Mouse (Mus musculus) embryonic fibroblast, embryonic 13.5 days (primary cell): ENCODE data around the gene Gba. TPM values are rescaled to one million over a fixed set of nuclear protein-coding genes. Genes with fewer than 3 reads are reported as not detected.

Experiments used
- H3K27ac ChIP-seq: 2 replicates; pipeline ENCODE4 v1.5.1; 2012; ENCODE audit warnings: low read length, control low read depth, inconsistent platforms; ENCODE audit not compliant: insufficient read depth
- H3K4me1 ChIP-seq: 2 replicates; pipeline ENCODE4 v1.6.1; 2011; ENCODE audit warnings: low read length; ENCODE audit not compliant: control insufficient read depth, insufficient read depth
- H3K4me3 ChIP-seq: 2 replicates; pipeline ENCODE4 v1.5.1; 2011; ENCODE audit warnings: mild to moderate bottlenecking, control low read depth, low read length; ENCODE audit not compliant: insufficient read depth
- CTCF ChIP-seq: IDR thresholded peaks from 2 replicates; pipeline ENCODE4 v1.5.1; 2011; ENCODE audit warnings: mild to moderate bottlenecking, control low read depth, low read length, moderate library complexity, borderline replicate concordance; ENCODE audit not compliant: insufficient read depth
- POLR2A ChIP-seq: IDR thresholded peaks from 2 replicates; pipeline ENCODE4 v1.6.1; 2011; ENCODE audit warnings: low read depth, mild to moderate bottlenecking, control low read depth, low read length, moderate library complexity
- polyA plus RNA-seq: library from polyadenylated mRNA; stranded (reverse); fragments of >200 nt; gene quantifications from 2 replicates; pipeline ENCODE4 v1.2.4, GENCODE M21; 2011; ENCODE audit warnings: low read depth; ENCODE audit not compliant: missing spikeins, insufficient read length

Gene Gba
- polyA plus RNA-seq, 1 experiment, result 86.8 TPM

GRCm38 (mm10) chr3:89165268-89165870 is 37.4 kb upstream of the Gba start:
- Histone ChIP-seq H3K4me1 (peaks cover 4% of the 10 kb centered on the region; the same call in 1 of the 2 replicates), H3K27ac (peak overlapping the region; percentile 67), H3K4me3 (peak overlapping the region; percentile 86)
- TF ChIP-seq POLR2A, result no peak
- TF ChIP-seq CTCF, result no peak

GRCm38 (mm10) chr3:89166945-89167344 is 35.8 kb upstream of the Gba start:
- peaks cover 4% of the 10 kb centered on the region; the same call in 1 of the 2 replicates for H3K4me1 ChIP-seq

GRCm38 (mm10) chr3:89174844-89175243 is 27.9 kb upstream of the Gba start:
- Histone ChIP-seq H3K27ac (no peak overlapping the region), H3K4me1 (peaks cover 2% of the 10 kb centered on the region; the same call in 1 of the 2 replicates), H3K4me3 (no peak overlapping the region)
- TF ChIP-seq CTCF (no peak), POLR2A (no peak)

More at GRCm38 (mm10) chr3:89166945-89167344, 35.8 kb upstream of the Gba start:
- H3K27ac ChIP-seq, result no peak overlapping the region
- TF ChIP-seq POLR2A, result 0 out of 2 replicates have a peak, but pooled peaks have one; percentile 16
- TF ChIP-seq CTCF, result no peak
- no peak overlapping the region for H3K4me3 ChIP-seq

GRCm38 (mm10) chr3:89175544-89175943 is 27.2 kb upstream of the Gba start:
- H3K4me3 ChIP-seq, result no peak overlapping the region
- no peak overlapping the region for H3K27ac ChIP-seq
- TF ChIP-seq POLR2A (no peak), CTCF (no peak)
- H3K4me1 ChIP-seq, result peaks cover 2% of the 10 kb centered on the region; the same call in 1 of the 2 replicates

- peaks cover 2% of the 10 kb centered on the region; the same call in 1 of the 2 replicates for H3K4me1 ChIP-seq
- H3K4me3 ChIP-seq, result no peak overlapping the region
- no peak overlapping the region for H3K27ac ChIP-seq
- no peak for TF ChIP-seq CTCF
- no peak for TF ChIP-seq POLR2A
Observed at GRCm38 (mm10) chr3:89176421-89176820, 26.3 kb upstream of the Gba start.

GRCm38 (mm10) chr3:89177242-89178106 is 25.3 kb upstream of the Gba start, which contains the start of gene Scamp3:
Gene Scamp3, plus strand, starts transcription at chr3:89177473.
- Histone ChIP-seq H3K27ac (peak within 1 kb of the TSS; percentile 59), H3K4me1 (peaks cover 2% of the 10 kb centered on the region; the same call in 1 of the 2 replicates)
- TF ChIP-seq CTCF (no peak), POLR2A (peak; percentile 73)

GRCm38 (mm10) chr3:89178107-89178385 is 24.7 kb upstream of the Gba start:
- H3K27ac ChIP-seq, result peak overlapping the region; percentile 59
- H3K4me3 ChIP-seq, result peak overlapping the region; percentile 89
- peaks cover 2% of the 10 kb centered on the region; the same call in 1 of the 2 replicates for H3K4me1 ChIP-seq
- TF ChIP-seq POLR2A (no peak), CTCF (no peak)

More at GRCm38 (mm10) chr3:89177242-89178106, 25.3 kb upstream of the Gba start, which contains the start of gene Scamp3:
- peak within 1 kb of the TSS; percentile 89 for H3K4me3 ChIP-seq

GRCm38 (mm10) chr3:89179056-89179455 is 23.7 kb upstream of the Gba start:
- no peak overlapping the region for H3K27ac ChIP-seq
- TF ChIP-seq POLR2A, result no peak
- no peak for TF ChIP-seq CTCF
- H3K4me3 ChIP-seq, result peak overlapping the region; percentile 89
- H3K4me1 ChIP-seq, result peaks cover 2% of the 10 kb centered on the region; the same call in 1 of the 2 replicates

- Histone ChIP-seq H3K4me1 (peaks cover 5% of the 10 kb centered on the region; the same call in 1 of the 2 replicates), H3K27ac (no peak overlapping the region), H3K4me3 (no peak overlapping the region)
- TF ChIP-seq CTCF (no peak), POLR2A (no peak)
Observed at GRCm38 (mm10) chr3:89181749-89182500, 20.8 kb upstream of the Gba start.
